Mouse (Mus musculus) erythroblast, embryonic 14.5 days (primary cell): ENCODE data around the gene Pla2g2c.

Source experiments
- GATA1 ChIP-seq: IDR thresholded peaks from 2 replicates; pipeline ENCODE4 v1.6.1; 2012; ENCODE audit warnings: low read length, inconsistent platforms, mixed read lengths
- TAL1 ChIP-seq: IDR thresholded peaks from 3 replicates; pipeline ENCODE4 v1.6.1; 2012; ENCODE audit warnings: low read length, inconsistent platforms, mixed read lengths

GRCm38 (mm10) chr4:138690561-138690960 is 34.0 kb upstream of the Pla2g2c start:
- TF ChIP-seq GATA1 = no peak
- TF ChIP-seq TAL1 = no peak
